Mouse (Mus musculus) cerebellum, postnatal 4 days (tissue): ENCODE data around the gene F12.

Experiments used
- DNase-seq, 2 experiments: peaks; one replicate each; pipeline ENCODE4 v3.0.0; 2022; ENCODE audit warnings: low spot score in 2 of 2, mixed read lengths in 1 of 2

The F12 gene

DNA sequence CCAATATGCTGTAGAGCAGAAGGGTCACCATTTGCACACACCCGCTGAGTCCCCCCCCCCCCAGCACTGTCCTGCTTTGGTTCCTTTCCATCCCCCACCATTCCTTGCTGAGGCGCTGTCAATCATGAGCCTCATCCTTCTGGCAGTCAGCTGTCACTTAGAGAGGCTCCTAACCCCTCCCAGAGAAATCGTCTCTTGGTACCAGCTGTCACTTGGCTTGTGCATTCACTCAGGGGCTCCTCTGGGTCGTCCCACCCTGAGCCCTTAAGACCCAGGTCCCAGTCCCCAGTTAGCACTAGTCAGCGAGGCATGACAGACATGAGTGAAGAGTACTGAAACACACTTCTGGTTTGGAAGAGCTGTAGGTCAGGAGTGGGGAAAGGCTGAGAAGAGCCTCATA is 54.9 kb downstream of the F12 start:
- DNase-seq = no peak

DNA sequence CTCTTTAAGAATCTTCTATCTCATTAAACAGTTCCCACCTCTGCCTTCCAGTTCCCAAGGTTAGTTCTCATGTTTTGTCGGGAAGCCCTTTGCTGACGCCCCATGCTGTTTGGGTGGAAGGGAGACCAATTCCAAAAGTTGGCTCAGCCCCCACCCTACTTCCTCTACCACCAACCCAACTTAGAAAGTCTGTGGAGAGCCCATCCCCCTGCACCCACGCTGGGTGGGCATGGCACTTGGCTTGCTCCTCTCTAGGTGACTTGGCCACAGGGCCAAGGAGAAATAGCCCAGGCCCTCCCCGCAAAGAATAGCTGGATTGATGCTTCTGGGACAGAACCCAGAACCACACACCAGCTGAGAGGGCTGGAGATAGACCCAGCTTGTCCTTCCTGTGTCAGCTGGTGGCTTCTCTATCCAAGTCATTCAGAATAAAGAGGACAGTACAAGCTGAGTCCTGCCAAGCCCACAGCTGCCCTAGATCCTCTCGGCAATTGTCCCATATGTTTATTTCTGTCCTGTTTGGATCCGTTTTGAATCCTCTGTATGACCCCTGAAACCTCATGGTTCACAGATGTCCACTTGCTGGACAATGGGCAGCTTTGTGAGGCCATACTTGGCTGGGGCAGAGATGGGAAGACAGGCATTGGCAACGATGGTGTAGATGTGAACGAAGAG is 55.4 kb downstream of the F12 start:
- no peak for DNase-seq

DNA sequence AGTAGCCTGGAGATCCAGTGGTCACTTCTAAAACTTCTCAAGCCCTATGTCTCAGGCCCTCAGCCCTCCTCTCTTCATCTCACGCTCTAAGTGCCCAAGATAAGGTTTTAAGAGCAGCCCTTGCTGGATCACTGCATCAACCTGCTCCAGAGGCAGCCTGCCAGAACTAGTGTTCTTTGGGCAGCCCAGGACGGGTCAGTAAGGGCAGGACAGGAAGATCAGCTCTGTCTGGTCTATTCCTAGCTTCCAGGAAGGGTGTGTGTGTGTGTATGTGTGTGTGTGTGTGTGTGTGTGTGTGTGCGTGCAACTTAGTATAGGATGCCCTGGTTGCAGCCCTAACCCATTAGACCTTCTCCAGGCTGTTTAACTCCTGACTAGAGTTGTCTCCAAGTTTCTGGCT is 56.4 kb downstream of the F12 start:
- no peak for DNase-seq

- DNase-seq = no peak
Observed at GRCm38 (mm10) chr13:55369531-55370114, 57.0 kb downstream of the F12 start, which contains the start of gene Rgs14. Gene Rgs14 (plus strand): TSS chr13:55369732.

- DNase-seq = no peak
Observed at GRCm38 (mm10) chr13:55368401-55368800, 58.2 kb downstream of the F12 start.
